ENCODE assay signal across 38 mouse cellular contexts in the genomic region with DNA sequence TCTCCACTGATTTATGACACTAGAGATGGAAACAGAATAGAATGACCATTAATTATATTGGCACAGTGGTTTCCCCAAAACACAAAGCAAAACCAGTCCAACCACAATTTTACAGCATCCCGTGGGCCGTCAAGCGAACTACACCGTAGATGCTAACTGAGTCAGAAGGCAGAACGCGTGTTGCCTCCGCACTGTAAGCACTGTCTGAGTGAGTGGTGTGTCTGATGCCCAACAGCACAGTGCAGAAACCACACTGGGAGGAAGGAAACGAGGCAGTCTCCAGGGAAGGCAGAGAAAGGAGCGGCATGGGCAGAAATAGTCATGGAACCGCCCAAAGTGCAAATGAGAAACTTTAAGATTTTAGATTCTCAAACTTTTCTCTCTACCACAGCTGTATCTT. TPM values are rescaled to one million over a fixed set of nuclear protein-coding genes. Genes with fewer than 3 reads are reported as not detected.
"Had no signal": no experiment of that assay in that cellular context is flagged by ENCODE, and none has a peak within 500 bp of the region (broad histone marks: within the 10 kb centered on the region; RNA-seq: fewer than 3 reads in every experiment).

No protein-coding gene starts in this region.

- H3K4me3 ChIP-seq: heart, adult 2 months; heart, embryonic 12.5 days; hindbrain, embryonic 10.5 days; hindbrain, embryonic 12.5 days; intestine, embryonic 15.5 days; layer of hippocampus, adult 2 months; left cerebral cortex, adult 2 months; limb, embryonic 10.5 days; limb, embryonic 12.5 days; liver, embryonic 13.5 days had no signal

- H3K9ac ChIP-seq: heart, embryonic 12.5 days; hindbrain, embryonic 12.5 days; hindbrain, embryonic 14.5 days; intestine, embryonic 15.5 days; limb, embryonic 12.5 days; liver, embryonic 13.5 days had no signal

- H3K27me3 ChIP-seq: heart, embryonic 12.5 days; hindbrain, embryonic 12.5 days; intestine, embryonic 15.5 days; limb, embryonic 12.5 days; liver, embryonic 13.5 days had no signal

- DNase-seq: gastrocnemius, postnatal 14 days; gastrocnemius, postnatal 36 days; heart, adult 11 months; heart, adult 2 months; heart, postnatal 10 days; heart, postnatal 4 days; kidney, adult 18-20 months; kidney, adult 8-10 months; kidney, postnatal 10 days; kidney, postnatal 25 days; kidney, postnatal 4 days; liver; liver, embryonic 13.5 days had no signal

- H3K36me3 ChIP-seq: heart, embryonic 12.5 days; hindbrain, embryonic 10.5 days; hindbrain, embryonic 12.5 days; intestine, embryonic 15.5 days; limb, embryonic 10.5 days; limb, embryonic 12.5 days; liver, embryonic 13.5 days had no signal

- H3K4me2 ChIP-seq: heart, embryonic 12.5 days; hindbrain, embryonic 12.5 days; hindbrain, embryonic 14.5 days; intestine, embryonic 15.5 days; limb, embryonic 12.5 days; liver, embryonic 11.5 days; liver, embryonic 13.5 days had no signal

- H3K4me1 ChIP-seq: heart, embryonic 12.5 days; hindbrain, embryonic 12.5 days; intestine, embryonic 15.5 days; limb, embryonic 10.5 days; limb, embryonic 12.5 days; liver, embryonic 13.5 days had no signal

- H3K27ac ChIP-seq: heart, adult 2 months; hindbrain, embryonic 10.5 days; hindbrain, embryonic 12.5 days; hindbrain, embryonic 14.5 days; intestine, embryonic 15.5 days; left cerebral cortex, adult 2 months; limb, embryonic 10.5 days; limb, embryonic 12.5 days; liver, embryonic 13.5 days had no signal

- H3K9me3 ChIP-seq: hindbrain, embryonic 12.5 days; intestine, embryonic 15.5 days; limb, embryonic 10.5 days; limb, embryonic 12.5 days; liver, embryonic 13.5 days had no signal

RNA-seq across cellular contexts. Expression of a gene that starts 55.6 kb away (rescaled TPM):
- total RNA-seq: gastrocnemius, adult 18-20 months; gastrocnemius, adult 8-10 months; gastrocnemius, postnatal 14 days; gastrocnemius, postnatal 36 days; heart, adult 2 months; heart, postnatal 10 days; heart, postnatal 25 days; heart, postnatal 4 days; layer of hippocampus, adult 2 months; layer of hippocampus, postnatal 10 days; layer of hippocampus, postnatal 25 days; left cerebral cortex, adult 2 months; left cerebral cortex, postnatal 14 days; left cerebral cortex, postnatal 36 days had no signal
- polyA plus RNA-seq: heart, adult 2 months; heart, embryonic 12.5 days; heart, embryonic 14.5 days; heart, embryonic 16.5 days; hindbrain, embryonic 10.5 days; hindbrain, embryonic 12.5 days; hindbrain, embryonic 14.5 days; hindbrain, embryonic 16.5 days; intestine, embryonic 15.5 days; intestine, postnatal 0 days; kidney, embryonic 14.5 days; kidney, embryonic 16.5 days; limb, embryonic 10.5 days; limb, embryonic 12.5 days; limb, embryonic 14.5 days; liver, embryonic 11.5 days; liver, embryonic 13.5 days had no signal

RNA-seq across cellular contexts. Expression of a gene that starts 58.3 kb away (rescaled TPM):
- polyA plus RNA-seq: inflammation-experienced regulatory T-cells, adult 6 months had no signal
